Mouse (Mus musculus) inflammation-experienced regulatory T-cells, adult 16 weeks (primary cell): ENCODE results near the gene Mllt11. TPM values are rescaled to one million over a fixed set of nuclear protein-coding genes. Genes with fewer than 3 reads are reported as not detected.

Source experiments
- polyA plus RNA-seq: library from polyadenylated mRNA; unstranded; fragments of 100-300 nt; shearing (Covaris generic); gene quantifications from one replicate; pipeline ENCODE4 v1.2.1, GENCODE M21; 2017

Gene Mllt11
- polyA plus RNA-seq = 9.5 TPM

GRCm38 (mm10) chr3:95231298-95232221 is at the start of gene Mllt11:
Gene Mllt11, minus strand, starts transcription at chr3:95232171.

DNA sequence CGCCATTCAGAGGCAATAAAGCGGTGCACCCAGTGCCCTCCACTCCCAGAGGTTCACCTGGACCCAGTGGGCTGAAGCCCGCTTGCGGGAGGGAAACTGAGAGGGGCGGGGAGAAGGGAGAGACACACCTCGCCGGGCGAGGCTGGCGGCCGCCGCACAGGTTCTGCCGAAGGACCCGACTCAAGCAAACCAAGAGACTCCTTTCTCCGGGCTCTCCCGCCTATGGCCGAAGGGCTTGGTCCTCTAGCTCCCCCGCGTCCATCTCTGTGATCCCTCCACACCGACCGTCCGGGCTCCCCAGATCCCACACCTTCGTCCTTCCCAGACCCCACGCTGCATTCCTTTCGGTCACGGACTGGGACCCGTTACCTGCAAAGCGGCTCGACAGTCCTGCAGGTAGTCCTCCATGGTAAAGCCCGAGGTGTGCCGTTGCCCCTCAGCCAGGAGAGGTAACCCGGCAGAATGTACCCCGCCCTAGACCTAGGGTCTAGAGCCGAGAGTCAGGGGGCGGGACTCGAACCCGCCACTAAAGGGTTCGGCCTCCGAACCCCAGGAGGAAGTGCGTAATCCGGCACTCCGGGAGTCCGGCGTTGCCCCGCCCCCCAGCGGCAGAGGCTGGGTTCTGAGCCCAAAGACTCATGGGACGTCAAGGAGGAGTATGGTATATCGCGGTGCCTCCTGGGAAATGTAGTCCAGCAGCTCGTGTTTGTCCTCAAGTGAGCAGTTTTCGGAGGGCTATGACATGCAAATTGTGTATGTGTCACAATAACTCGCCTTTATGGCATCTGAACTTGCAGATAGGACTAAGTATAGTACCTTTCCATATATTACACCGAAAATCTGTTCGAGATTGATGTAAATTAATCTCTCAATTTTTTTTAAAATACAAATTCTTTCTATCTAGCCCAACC is 49.5 kb upstream of the Mllt11 start, which contains the start of the genes Mindy1 and Prune1:
Mindy1 (plus strand) TSS at position 130 of the 911 bp plus-strand sequence.
Prune1 (minus strand) TSS at position 861 of the 911 bp plus-strand sequence.

GRCm38 (mm10) chr3:95250783-95251424 is 18.9 kb upstream of the Mllt11 start, which contains the start of gene Bnipl:
Gene Bnipl, minus strand, starts transcription at chr3:95251193.

DNA sequence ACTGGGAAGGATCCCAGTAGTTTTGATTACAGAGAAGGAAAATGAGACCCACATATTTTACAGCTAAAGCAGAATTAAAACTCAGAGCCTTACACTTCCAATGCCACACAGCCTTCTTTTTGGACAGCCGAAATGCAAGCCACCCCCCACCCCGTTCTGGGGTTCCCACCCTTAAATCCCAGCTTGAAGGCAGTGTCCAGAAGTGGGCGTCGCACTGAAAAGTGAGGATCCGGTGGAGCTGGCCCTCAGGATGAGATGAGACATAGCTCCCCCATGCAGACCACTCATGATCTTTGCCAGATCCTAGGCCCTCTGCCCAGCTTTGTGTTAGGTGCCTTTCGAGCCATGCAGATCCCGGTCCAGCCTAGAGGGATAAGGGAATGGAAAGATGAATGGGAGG is 9.5 kb upstream of the Mllt11 start, which contains the start of gene Gm128:
Gm128 (minus strand) TSS at position 101 of the 400 bp plus-strand sequence.

DNA sequence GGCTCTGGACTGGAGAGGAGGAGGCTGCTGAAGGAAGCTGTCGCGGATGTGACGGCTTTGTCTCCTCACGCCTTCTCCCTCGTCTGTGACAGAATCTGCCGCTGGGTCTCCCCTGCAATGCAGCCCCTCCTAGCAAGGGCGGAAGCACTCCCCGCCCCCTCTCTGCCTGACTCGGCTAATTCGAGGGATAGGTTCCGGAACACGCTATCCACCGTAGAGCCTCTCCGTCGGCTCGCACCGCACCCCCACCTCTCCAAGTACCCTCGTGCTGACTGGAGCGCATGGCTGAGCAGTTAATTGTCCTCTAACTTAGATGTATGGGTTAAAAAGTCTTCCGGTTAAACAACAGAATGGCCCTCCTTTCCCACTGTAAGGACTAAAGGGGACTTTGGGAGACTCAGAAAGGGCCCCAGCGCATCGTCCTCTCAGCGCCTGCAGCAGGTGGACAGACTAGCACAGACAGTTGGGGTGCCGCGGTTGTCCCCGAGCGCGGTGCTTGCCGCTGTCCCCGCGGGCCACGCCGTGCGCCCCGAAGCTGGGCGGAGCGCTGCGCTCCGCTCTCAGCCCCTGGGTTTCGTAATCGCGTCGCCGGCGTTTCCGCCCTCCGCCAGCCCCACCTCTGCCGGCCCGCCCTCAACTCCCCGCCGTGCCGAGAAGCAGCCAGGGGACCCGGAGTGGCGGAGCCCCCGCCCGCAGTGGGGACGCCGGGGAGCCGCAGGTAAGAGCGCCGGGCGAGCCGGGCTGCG is 3.6 kb downstream of the Mllt11 start, which contains the start of gene Cdc42se1:
Cdc42se1 (plus strand) TSS at position 585 of the 746 bp plus-strand sequence.

GRCm38 (mm10) chr3:95217255-95218134 is 14.5 kb downstream of the Mllt11 start, which contains the start of gene Gabpb2:
Gene Gabpb2, minus strand, starts transcription at chr3:95217916.

Other genes starting within 250 kb of the Mllt11 start
- gene Zfp687, start 216.7 kb downstream of the Mllt11 start, polyA plus RNA-seq = 96.9 TPM
- gene Psmd4, start 189.6 kb downstream of the Mllt11 start, polyA plus RNA-seq = 321 TPM
- 37.0 TPM for gene Pip5k1a, start 125.2 kb downstream of the Mllt11 start, polyA plus RNA-seq
- gene Vps72, start 121.1 kb downstream of the Mllt11 start, polyA plus RNA-seq = 128 TPM
- 3.8 TPM for gene Tmod4, start 107.7 kb downstream of the Mllt11 start, polyA plus RNA-seq
- gene Scnm1, start 98.2 kb downstream of the Mllt11 start, polyA plus RNA-seq = 111 TPM
- gene Lysmd1, start 98.1 kb downstream of the Mllt11 start, polyA plus RNA-seq = 34.8 TPM
- 282 TPM for gene Tnfaip8l2, start 89.8 kb downstream of the Mllt11 start, polyA plus RNA-seq
- 0.43 TPM for gene Sema6c, start 71.7 kb downstream of the Mllt11 start, polyA plus RNA-seq
- gene Gabpb2, start 14.3 kb downstream of the Mllt11 start, polyA plus RNA-seq = 34.6 TPM
- 454 TPM for gene Cdc42se1, start 3.4 kb downstream of the Mllt11 start, polyA plus RNA-seq
- gene Gm128, start 9.4 kb upstream of the Mllt11 start, polyA plus RNA-seq = 1.4 TPM
- not detected for gene Bnipl, start 19.0 kb upstream of the Mllt11 start, polyA plus RNA-seq
- 37.4 TPM for gene Mindy1, start 49.2 kb upstream of the Mllt11 start, polyA plus RNA-seq
- gene Prune1, start 49.9 kb upstream of the Mllt11 start, polyA plus RNA-seq = 8.3 TPM
- 0.89 TPM for gene Anxa9, start 75.0 kb upstream of the Mllt11 start, polyA plus RNA-seq
- 332 TPM for gene Cers2, start 82.6 kb upstream of the Mllt11 start, polyA plus RNA-seq
- 56.6 TPM for gene Setdb1, start 125.0 kb upstream of the Mllt11 start, polyA plus RNA-seq
- gene 4930558C23Rik, start 170.7 kb upstream of the Mllt11 start, polyA plus RNA-seq = not detected
- gene Arnt, start 202.2 kb upstream of the Mllt11 start, polyA plus RNA-seq = 66.5 TPM